Mouse (Mus musculus): ENCODE data around the gene Ptcd2. TPM values are rescaled to one million over a fixed set of nuclear protein-coding genes. Genes with fewer than 3 reads are reported as not detected.

The Ptcd2 gene
- total and polyA plus RNA-seq, 3 experiments, result 35.0 to 51.2 (median 49.6) TPM

- TF ChIP-seq CTCF (IDR thresholded peaks at IDR 0.05) (no peak), EP300 (IDR thresholded peaks at IDR 0.05; ENCODE audit: insufficient read depth, low read depth, low read length) (no peak), POLR2A (IDR thresholded peaks at IDR 0.05; ENCODE audit: insufficient read depth, low read depth, low read length) (no peak)
- DNase-seq, result no peak
- 90% methylated on average over 7 of the region's 7 CpGs for WGBS
Observed at GRCm38 (mm10) chr13:99320453-99320852, 24.1 kb downstream of the Ptcd2 start.

GRCm38 (mm10) chr13:99317058-99317457, 27.4 kb downstream of the Ptcd2 start:
- intact Hi-C loops (cut with DNase I), result loop anchor here (1.0 to 5.0 kb wide), 5 partner anchors 60 to 450 kb away; no protein-coding TSS in a partner anchor
- no peaks in the 10 kb centered on the region for H3K36me3 ChIP-seq (ENCODE audit: control insufficient read depth, insufficient read depth, low read length)
- peak; percentile 32 to 70 for DNase-seq
- no peaks in the 10 kb centered on the region for H3K27me3 ChIP-seq (ENCODE audit: control insufficient read depth, insufficient read depth, low read length)
- 46% methylated on average over 4 of the region's 4 CpGs for WGBS
- no peak overlapping the region for H3K4me3 ChIP-seq
- peak overlapping the region; percentile 2; the same call in 1 of the 2 replicates for H3K27ac ChIP-seq
- no peak overlapping the region for H3K9ac ChIP-seq (ENCODE audit: low read depth, low read length)
- TF ChIP-seq POLR2A (IDR thresholded peaks at IDR 0.05; ENCODE audit: insufficient read depth, low read depth, low read length) (no peak), EP300 (IDR thresholded peaks at IDR 0.05; ENCODE audit: insufficient read depth, low read depth, low read length) (no peak), CTCF (IDR thresholded peaks at IDR 0.05) (peak; percentile 80)
- H3K4me1 ChIP-seq (ENCODE audit: control insufficient read depth, insufficient read depth, low read length), result no peaks in the 10 kb centered on the region
- H3K79me2 ChIP-seq (replicated peaks; ENCODE audit: control insufficient read depth, insufficient read depth, low read length), result no peaks in the 10 kb centered on the region

More at GRCm38 (mm10) chr13:99320453-99320852, 24.1 kb downstream of the Ptcd2 start:
- Histone ChIP-seq H3K27ac (no peak overlapping the region), H3K4me3 (no peak overlapping the region), H3K9ac (ENCODE audit: low read depth, low read length) (no peak overlapping the region), H3K4me1 (ENCODE audit: control insufficient read depth, insufficient read depth, low read length) (peaks cover 9% of the 10 kb centered on the region), H3K36me3 (ENCODE audit: control insufficient read depth, insufficient read depth, low read length) (peaks cover 6% of the 10 kb centered on the region), H3K27me3 (ENCODE audit: control insufficient read depth, insufficient read depth, low read length) (no peaks in the 10 kb centered on the region), H3K79me2 (replicated peaks; ENCODE audit: control insufficient read depth, insufficient read depth, low read length) (no peaks in the 10 kb centered on the region)
- intact Hi-C loops (cut with DNase I), result no loop called here

GRCm38 (mm10) chr13:99316366-99316765, 28.1 kb downstream of the Ptcd2 start:
- Histone ChIP-seq H3K27me3 (ENCODE audit: control insufficient read depth, insufficient read depth, low read length) (no peaks in the 10 kb centered on the region), H3K79me2 (replicated peaks; ENCODE audit: control insufficient read depth, insufficient read depth, low read length) (no peaks in the 10 kb centered on the region), H3K4me3 (no peak overlapping the region), H3K9ac (ENCODE audit: low read depth, low read length) (no peak overlapping the region), H3K27ac (peak overlapping the region; percentile 2; the same call in 1 of the 2 replicates), H3K4me1 (ENCODE audit: control insufficient read depth, insufficient read depth, low read length) (no peaks in the 10 kb centered on the region), H3K36me3 (ENCODE audit: control insufficient read depth, insufficient read depth, low read length) (no peaks in the 10 kb centered on the region)
- 77% methylated on average over 6 of the region's 6 CpGs for WGBS
- DNase-seq, result no peak
- no peak for TF ChIP-seq POLR2A (IDR thresholded peaks at IDR 0.05; ENCODE audit: insufficient read depth, low read depth, low read length)
- no peak for TF ChIP-seq CTCF (IDR thresholded peaks at IDR 0.05)
- no peak for TF ChIP-seq EP300 (IDR thresholded peaks at IDR 0.05; ENCODE audit: insufficient read depth, low read depth, low read length)
- intact Hi-C loops (cut with DNase I), result loop anchor here (2.0 to 5.0 kb wide), 4 partner anchors 59 to 449 kb away; no protein-coding TSS in a partner anchor

GRCm38 (mm10) chr13:99314657-99315181, 29.8 kb downstream of the Ptcd2 start:
- TF ChIP-seq POLR2A (IDR thresholded peaks at IDR 0.05; ENCODE audit: insufficient read depth, low read depth, low read length) (no peak), EP300 (IDR thresholded peaks at IDR 0.05; ENCODE audit: insufficient read depth, low read depth, low read length) (no peak), CTCF (IDR thresholded peaks at IDR 0.05) (no peak)
- Histone ChIP-seq H3K79me2 (replicated peaks; ENCODE audit: control insufficient read depth, insufficient read depth, low read length) (no peaks in the 10 kb centered on the region), H3K27me3 (ENCODE audit: control insufficient read depth, insufficient read depth, low read length) (no peaks in the 10 kb centered on the region), H3K4me3 (no peak overlapping the region), H3K36me3 (ENCODE audit: control insufficient read depth, insufficient read depth, low read length) (no peaks in the 10 kb centered on the region), H3K4me1 (ENCODE audit: control insufficient read depth, insufficient read depth, low read length) (no peaks in the 10 kb centered on the region), H3K9ac (ENCODE audit: low read depth, low read length) (no peak overlapping the region), H3K27ac (no peak overlapping the region)
- intact Hi-C loops (cut with DNase I), result loop anchor here (5.0 kb wide), 2 partner anchors 57 to 447 kb away; no protein-coding TSS in a partner anchor
- no peak for DNase-seq
- 83% methylated on average over 15 of the region's 15 CpGs for WGBS

GRCm38 (mm10) chr13:99314098-99314497, 30.4 kb downstream of the Ptcd2 start:
- no peak for TF ChIP-seq EP300 (IDR thresholded peaks at IDR 0.05; ENCODE audit: insufficient read depth, low read depth, low read length)
- TF ChIP-seq POLR2A (IDR thresholded peaks at IDR 0.05; ENCODE audit: insufficient read depth, low read depth, low read length), result no peak
- TF ChIP-seq CTCF (IDR thresholded peaks at IDR 0.05), result no peak
- no peak overlapping the region for H3K9ac ChIP-seq (ENCODE audit: low read depth, low read length)
- H3K4me3 ChIP-seq, result no peak overlapping the region
- H3K79me2 ChIP-seq (replicated peaks; ENCODE audit: control insufficient read depth, insufficient read depth, low read length), result no peaks in the 10 kb centered on the region
- no peaks in the 10 kb centered on the region for H3K4me1 ChIP-seq (ENCODE audit: control insufficient read depth, insufficient read depth, low read length)
- intact Hi-C loops (cut with DNase I), result no loop called here
- DNase-seq, result no peak
- no peak overlapping the region for H3K27ac ChIP-seq
- H3K36me3 ChIP-seq (ENCODE audit: control insufficient read depth, insufficient read depth, low read length), result no peaks in the 10 kb centered on the region
- 80% methylated on average over 5 of the region's 5 CpGs for WGBS
- no peaks in the 10 kb centered on the region for H3K27me3 ChIP-seq (ENCODE audit: control insufficient read depth, insufficient read depth, low read length)

- H3K27ac ChIP-seq, result peak overlapping the region; percentile 62
- H3K9ac ChIP-seq (ENCODE audit: low read depth, low read length), result no peak overlapping the region
- H3K4me1 ChIP-seq (ENCODE audit: control insufficient read depth, insufficient read depth, low read length), result peaks cover 13% of the 10 kb centered on the region
- H3K27me3 ChIP-seq (ENCODE audit: control insufficient read depth, insufficient read depth, low read length), result no peaks in the 10 kb centered on the region
- no peaks in the 10 kb centered on the region for H3K79me2 ChIP-seq (replicated peaks; ENCODE audit: control insufficient read depth, insufficient read depth, low read length)
- H3K4me3 ChIP-seq, result no peak overlapping the region
- intact Hi-C loops (cut with DNase I), result no loop called here
- TF ChIP-seq CTCF (IDR thresholded peaks at IDR 0.05), result no peak
- no peak for TF ChIP-seq POLR2A (IDR thresholded peaks at IDR 0.05; ENCODE audit: insufficient read depth, low read depth, low read length)
- no peak for TF ChIP-seq EP300 (IDR thresholded peaks at IDR 0.05; ENCODE audit: insufficient read depth, low read depth, low read length)
- WGBS, result 55% methylated on average over 8 of the region's 8 CpGs
- DNase-seq, result peak in 1 of 2 experiments; percentile 46
- peaks cover 2% of the 10 kb centered on the region for H3K36me3 ChIP-seq (ENCODE audit: control insufficient read depth, insufficient read depth, low read length)
Observed at GRCm38 (mm10) chr13:99308393-99308792, 36.1 kb downstream of the Ptcd2 start.
